7 mouse cellular contexts compared by ENCODE assay signal in genomic region chrX:50840847-50841560, GRCm38 (mm10). TPM values are rescaled to one million over a fixed set of nuclear protein-coding genes. Genes with fewer than 3 reads are reported as not detected.
A peak's percentile ranks its signal among the peaks of the same experiment; 100 is the strongest.
DNase-seq lines count a peak whose midpoint lies in the region; ATAC-seq lines count a peak whose summit lies in the region.

Gene Stk26, plus strand, starts transcription at chrX:50841047.

- H3K27ac ChIP-seq in intestine, embryonic 16.5 days (ENCODE audit: low read length): no peak within 1 kb of the TSS
- peak within 1 kb of the TSS; percentile 65; the same call in 1 of the 2 replicates for H3K27ac ChIP-seq in limb, embryonic 13.5 days
- no peak within 1 kb of the TSS for H3K27ac ChIP-seq in midbrain, embryonic 13.5 days

- peak; percentile 89 for ATAC-seq in granulocyte monocyte progenitor cell, adult 5-6 weeks (replicated peaks; ENCODE audit: poor library complexity, severe bottlenecking)
- peak; percentile 98 for ATAC-seq in intestine, embryonic 16.5 days
- peak; percentile 95 for ATAC-seq in limb, embryonic 13.5 days (ENCODE audit: low FRiP score, low read depth)
- peak; percentile 86 for ATAC-seq in midbrain, embryonic 13.5 days

- DNase-seq in adrenal gland, postnatal 14 days: peak; percentile 71
- DNase-seq in embryo, embryonic 9.5 days (ENCODE audit: extremely low spot score): peak; percentile 64
- DNase-seq in spleen, adult 18-20 months: peak; percentile 71 to 77

- H3K4me3 ChIP-seq in intestine, embryonic 16.5 days (ENCODE audit: low read length): peak within 1 kb of the TSS; percentile 60
- peak within 1 kb of the TSS; percentile 56 for H3K4me3 ChIP-seq in limb, embryonic 13.5 days
- H3K4me3 ChIP-seq in midbrain, embryonic 13.5 days (replicated peaks): peak within 1 kb of the TSS; percentile 46

- 18% methylated on average over 31 of the region's 31 CpGs for WGBS in intestine, embryonic 16.5 days
- 16% methylated on average over 31 of the region's 31 CpGs for WGBS in limb, embryonic 13.5 days
- 21% methylated on average over 31 of the region's 31 CpGs for WGBS in midbrain, embryonic 13.5 days

- peak within 1 kb of the TSS; percentile 66 for H3K4me2 ChIP-seq in intestine, embryonic 16.5 days (ENCODE audit: low read depth, low read length)
- H3K4me2 ChIP-seq in limb, embryonic 13.5 days (replicated peaks): peak within 1 kb of the TSS; percentile 64
- peak within 1 kb of the TSS; percentile 76 for H3K4me2 ChIP-seq in midbrain, embryonic 13.5 days (replicated peaks)

- no peaks in the 10 kb centered on the region for H3K36me3 ChIP-seq in intestine, embryonic 16.5 days (ENCODE audit: control insufficient read depth, insufficient read depth, low read length)
- H3K36me3 ChIP-seq in limb, embryonic 13.5 days: no peaks in the 10 kb centered on the region
- no peaks in the 10 kb centered on the region for H3K36me3 ChIP-seq in midbrain, embryonic 13.5 days

- H3K9ac ChIP-seq in intestine, embryonic 16.5 days (ENCODE audit: low read depth, low read length): peak within 1 kb of the TSS; percentile 61
- peak within 1 kb of the TSS; percentile 67 for H3K9ac ChIP-seq in limb, embryonic 13.5 days
- peak within 1 kb of the TSS; percentile 39 for H3K9ac ChIP-seq in midbrain, embryonic 13.5 days (replicated peaks)

- H3K27me3 ChIP-seq in intestine, embryonic 16.5 days (replicated peaks; ENCODE audit: control insufficient read depth, insufficient read depth, low read length): peaks cover 4% of the 10 kb centered on the region; the same call in 1 of the 2 replicates
- peaks cover 7% of the 10 kb centered on the region; the same call in 1 of the 2 replicates for H3K27me3 ChIP-seq in limb, embryonic 13.5 days
- peaks cover 25% of the 10 kb centered on the region; the same call in 1 of the 2 replicates for H3K27me3 ChIP-seq in midbrain, embryonic 13.5 days

- H3K9me3 ChIP-seq in intestine, embryonic 16.5 days (ENCODE audit: control insufficient read depth, low read length): no peaks in the 10 kb centered on the region
- no peaks in the 10 kb centered on the region for H3K9me3 ChIP-seq in limb, embryonic 13.5 days
- no peaks in the 10 kb centered on the region for H3K9me3 ChIP-seq in midbrain, embryonic 13.5 days

- H3K4me1 ChIP-seq in intestine, embryonic 16.5 days (ENCODE audit: control insufficient read depth, insufficient read depth, low read length): no peaks in the 10 kb centered on the region
- 0 out of 2 replicates have a peak, but pooled peaks cover 3% of the 10 kb centered on the region for H3K4me1 ChIP-seq in limb, embryonic 13.5 days
- peaks cover 3% of the 10 kb centered on the region; the same call in 1 of the 2 replicates for H3K4me1 ChIP-seq in midbrain, embryonic 13.5 days (replicated peaks)

RNA-seq across cellular contexts. Expression of gene Stk26, which starts in this region (rescaled TPM):
- total RNA-seq in adrenal gland, postnatal 14 days (2021): 4.1 and 4.2 TPM in 2 replicates
- total RNA-seq in granulocyte monocyte progenitor cell, adult 5-6 weeks (2014; fragmentation: Nextera tagmentation): 124 and 151 TPM in 2 replicates
- total RNA-seq in granulocyte monocyte progenitor cell, adult 5-6 weeks (2017): 170 and 225 TPM in 2 replicates
- polyA plus RNA-seq in intestine, embryonic 16.5 days (2015; fragmentation: Nextera tagmentation; extraction: Ambion mirVana): 5.2 and 5.5 TPM in 2 replicates
- 27.4 and 28.7 TPM in 2 replicates for polyA plus RNA-seq in limb, embryonic 13.5 days (2015; fragmentation: Nextera tagmentation; extraction: Ambion mirVana)
- polyA plus RNA-seq in midbrain, embryonic 13.5 days (2015; fragmentation: Nextera tagmentation; extraction: Ambion mirVana): 0.71 and 1.0 TPM in 2 replicates

Comparison
In these comparisons a context has a peak if more than half of its experiments do, and no peak if none do; other contexts are left out.
1. RNA of gene Stk26 (total RNA-seq): 124 to 225 TPM in granulocyte monocyte progenitor cell, adult 5-6 weeks; 4.1 to 4.2 TPM in adrenal gland, postnatal 14 days; every median in the first group is over 10 times any median in the second.
2. Peak in every context shown above with its lines, with median percentiles within 50 percentile points of each other: DNase-seq, ATAC-seq, H3K4me2 ChIP-seq, H3K4me3 ChIP-seq and H3K9ac ChIP-seq.